Mouse (Mus musculus) mature B cell (primary cell): ENCODE results near the gene Foxl1.

Experiments used
- in situ Hi-C: fragments of 300-500 bp; cut with MboI; formaldehyde crosslinking; loops from 2 replicates; pipeline ENCODE4 v1.14.3; 2019

Gene Foxl1

GRCm38 (mm10) chr8:121092141-121092540 is 35.6 kb upstream of the Foxl1 start:
- in situ Hi-C loops = loop anchor here (25.0 kb wide), 1 partner anchor 455 kb away; the partner anchor contains the start of gene 1190005I06Rik

- in situ Hi-C loops = loop anchor here (25.0 kb wide), 1 partner anchor 455 kb away; the partner anchor contains the start of gene 1190005I06Rik
These were observed 35.1 kb upstream of the Foxl1 start for GRCm38 (mm10) chr8:121092627-121093026.

- in situ Hi-C loops = loop anchor here (25.0 kb wide), 1 partner anchor 456 kb away; the partner anchor contains the start of gene 1190005I06Rik
These were observed 34.2 kb upstream of the Foxl1 start for GRCm38 (mm10) chr8:121093496-121093895.

- in situ Hi-C loops = loop anchor here (25.0 kb wide), 1 partner anchor 408 kb away; no protein-coding TSS in a partner anchor
These were observed 23.5 kb upstream of the Foxl1 start for GRCm38 (mm10) chr8:121104049-121104818.

GRCm38 (mm10) chr8:121107668-121108656 is 19.8 kb upstream of the Foxl1 start, which contains the start of gene Mthfsd:
TSS of gene Mthfsd (minus strand) at chr8:121108392.
- in situ Hi-C loops = loop anchor here (25.0 kb wide), 1 partner anchor 404 kb away; no protein-coding TSS in a partner anchor

GRCm38 (mm10) chr8:121108657-121109056 is 19.1 kb upstream of the Foxl1 start:
- in situ Hi-C loops = loop anchor here (25.0 kb wide), 1 partner anchor 404 kb away; no protein-coding TSS in a partner anchor

- in situ Hi-C loops = loop anchor here (25.0 kb wide), 1 partner anchor 401 kb away; no protein-coding TSS in a partner anchor
These were observed 16.4 kb upstream of the Foxl1 start for GRCm38 (mm10) chr8:121111145-121111907.

- in situ Hi-C loops = loop anchor here (25.0 kb wide), 1 partner anchor 399 kb away; no protein-coding TSS in a partner anchor
These were observed 14.5 kb upstream of the Foxl1 start for GRCm38 (mm10) chr8:121113261-121113660.

GRCm38 (mm10) chr8:121115136-121115535 is 12.6 kb upstream of the Foxl1 start:
- in situ Hi-C loops = loop anchor here (25.0 kb wide), 1 partner anchor 397 kb away; no protein-coding TSS in a partner anchor

- in situ Hi-C loops = loop anchor here (25.0 kb wide), 1 partner anchor 396 kb away; no protein-coding TSS in a partner anchor
These were observed 11.8 kb upstream of the Foxl1 start, which contains the start of gene Foxc2 for GRCm38 (mm10) chr8:121115948-121116347. TSS of gene Foxc2 (plus strand) at chr8:121116171.

- in situ Hi-C loops = loop anchor here (25.0 kb wide), 1 partner anchor 396 kb away; no protein-coding TSS in a partner anchor
These were observed 11.1 kb upstream of the Foxl1 start for GRCm38 (mm10) chr8:121116591-121117185.

GRCm38 (mm10) chr8:121117186-121117651 is 10.5 kb upstream of the Foxl1 start:
- in situ Hi-C loops = loop anchor here (25.0 kb wide), 1 partner anchor 395 kb away; no protein-coding TSS in a partner anchor

GRCm38 (mm10) chr8:121117906-121118305 is 9.8 kb upstream of the Foxl1 start:
- in situ Hi-C loops = loop anchor here (25.0 kb wide), 1 partner anchor 394 kb away; no protein-coding TSS in a partner anchor

- in situ Hi-C loops = loop anchor here (25.0 kb wide), 1 partner anchor 393 kb away; no protein-coding TSS in a partner anchor
These were observed 8.9 kb upstream of the Foxl1 start for GRCm38 (mm10) chr8:121118634-121119420.

GRCm38 (mm10) chr8:121119635-121120455 is 7.9 kb upstream of the Foxl1 start:
- in situ Hi-C loops = loop anchor here (25.0 kb wide), 1 partner anchor 392 kb away; no protein-coding TSS in a partner anchor

GRCm38 (mm10) chr8:121120456-121121419 is 7.0 kb upstream of the Foxl1 start:
- in situ Hi-C loops = loop anchor here (25.0 kb wide), 1 partner anchor 392 kb away; no protein-coding TSS in a partner anchor

GRCm38 (mm10) chr8:121121704-121122103 is 6.0 kb upstream of the Foxl1 start:
- in situ Hi-C loops = loop anchor here (25.0 kb wide), 1 partner anchor 391 kb away; no protein-coding TSS in a partner anchor
